Mouse (Mus musculus): ENCODE results near the gene Olfr596.
"Not testable (repeated sequence)": the region's sequence is repeated elsewhere in the genome, so short reads cannot be mapped to it uniquely, and the experiment has no call there.

The Olfr596 gene

GRCm38 (mm10) chr7:103305348-103305747, at the start of gene Olfr596:
Gene Olfr596, plus strand, starts transcription at chr7:103305648.
- DNase-seq (ENCODE audit: low spot score), result not testable (repeated sequence)

GRCm38 (mm10) chr7:103316015-103316414, 10.6 kb downstream of the Olfr596 start, which contains the start of gene Olfr597:
Gene Olfr597, plus strand, starts transcription at chr7:103316315.
- not testable (repeated sequence) for DNase-seq (ENCODE audit: low spot score)

GRCm38 (mm10) chr7:103323268-103323667, 17.8 kb downstream of the Olfr596 start, which contains the start of gene Olfr598:
Gene Olfr598, plus strand, starts transcription at chr7:103323568.
- no peak for DNase-seq (ENCODE audit: low spot score)

GRCm38 (mm10) chr7:103335617-103336016, 30.2 kb downstream of the Olfr596 start, which contains the start of gene Olfr599:
Gene Olfr599, plus strand, starts transcription at chr7:103335917.
- no peak for DNase-seq (ENCODE audit: low spot score)

GRCm38 (mm10) chr7:103349569-103349968, 44.1 kb downstream of the Olfr596 start, which contains the start of gene Olfr600:
Gene Olfr600, minus strand, starts transcription at chr7:103349669.
- no peak for DNase-seq (ENCODE audit: low spot score)

All from layer of hippocampus, adult 9-10 months (tissue).